Mouse (Mus musculus) layer of hippocampus, postnatal 25 days (tissue): ENCODE results near the gene Rph3al. TPM values are rescaled to one million over a fixed set of nuclear protein-coding genes. Genes with fewer than 3 reads are reported as not detected.
A peak's percentile ranks its signal among the peaks of the same experiment; 100 is the strongest.

Source experiments
- DNase-seq, 2 experiments: peaks; one replicate each; pipeline ENCODE4 v3.0.0; 2022; ENCODE audit warnings: mixed read lengths in 2 of 2, low spot score in 1 of 2; ENCODE audit errors: extremely low spot score in 1 of 2
- total RNA-seq, 2 experiments: library from RNA; stranded (reverse); gene quantifications; 2 replicates each; pipeline ENCODE4 v1.2.3; 2021

Rph3al gene
- total RNA-seq, 2 experiments from 2014 or later: 5.9 to 8.7 TPM

GRCm38 (mm10) chr11:75909702-75910429 is 28.4 kb downstream of the Rph3al start:
- DNase-seq: no peak

GRCm38 (mm10) chr11:75907406-75907805 is 30.8 kb downstream of the Rph3al start:
- no peak for DNase-seq

- no peak for DNase-seq
These were observed 31.7 kb downstream of the Rph3al start for GRCm38 (mm10) chr11:75906556-75906955.

GRCm38 (mm10) chr11:75904982-75905381 is 33.2 kb downstream of the Rph3al start:
- DNase-seq: no peak

GRCm38 (mm10) chr11:75904501-75904900 is 33.7 kb downstream of the Rph3al start:
- no peak for DNase-seq

GRCm38 (mm10) chr11:75903486-75903885 is 34.7 kb downstream of the Rph3al start:
- DNase-seq: peak in 1 of 2 experiments; percentile 48

- no peak for DNase-seq
These were observed 36.9 kb downstream of the Rph3al start for GRCm38 (mm10) chr11:75901339-75901738.

GRCm38 (mm10) chr11:75899676-75900075 is 38.6 kb downstream of the Rph3al start:
- DNase-seq: no peak

GRCm38 (mm10) chr11:75898532-75898931 is 39.7 kb downstream of the Rph3al start:
- DNase-seq: no peak

GRCm38 (mm10) chr11:75894791-75895420 is 43.3 kb downstream of the Rph3al start:
- DNase-seq: no peak

GRCm38 (mm10) chr11:75893956-75894355 is 44.3 kb downstream of the Rph3al start:
- DNase-seq: no peak

- DNase-seq: no peak
These were observed 50.9 kb downstream of the Rph3al start for GRCm38 (mm10) chr11:75887349-75887748.

GRCm38 (mm10) chr11:75881234-75881633 is 57.0 kb downstream of the Rph3al start:
- DNase-seq: no peak

GRCm38 (mm10) chr11:75880064-75880463 is 58.2 kb downstream of the Rph3al start:
- peak in 1 of 2 experiments; percentile 53 for DNase-seq

GRCm38 (mm10) chr11:75878460-75878859 is 59.8 kb downstream of the Rph3al start:
- no peak for DNase-seq

GRCm38 (mm10) chr11:75876043-75876780 is 62.0 kb downstream of the Rph3al start:
- DNase-seq: no peak

GRCm38 (mm10) chr11:75871688-75872087 is 66.5 kb downstream of the Rph3al start:
- no peak for DNase-seq

- DNase-seq: no peak
These were observed 67.3 kb downstream of the Rph3al start for GRCm38 (mm10) chr11:75870947-75871346.

GRCm38 (mm10) chr11:75870386-75870785 is 67.8 kb downstream of the Rph3al start:
- no peak for DNase-seq

GRCm38 (mm10) chr11:75869898-75870297 is 68.3 kb downstream of the Rph3al start:
- peak; percentile 49 to 57 for DNase-seq

- no peak for DNase-seq
These were observed 71.4 kb downstream of the Rph3al start for GRCm38 (mm10) chr11:75866861-75867260.
